Mouse (Mus musculus): ENCODE results near the gene Svs1. TPM values are rescaled to one million over a fixed set of nuclear protein-coding genes. Genes with fewer than 3 reads are reported as not detected.

Gene Svs1
- polyA plus RNA-seq, 1 experiment = not detected

DNA sequence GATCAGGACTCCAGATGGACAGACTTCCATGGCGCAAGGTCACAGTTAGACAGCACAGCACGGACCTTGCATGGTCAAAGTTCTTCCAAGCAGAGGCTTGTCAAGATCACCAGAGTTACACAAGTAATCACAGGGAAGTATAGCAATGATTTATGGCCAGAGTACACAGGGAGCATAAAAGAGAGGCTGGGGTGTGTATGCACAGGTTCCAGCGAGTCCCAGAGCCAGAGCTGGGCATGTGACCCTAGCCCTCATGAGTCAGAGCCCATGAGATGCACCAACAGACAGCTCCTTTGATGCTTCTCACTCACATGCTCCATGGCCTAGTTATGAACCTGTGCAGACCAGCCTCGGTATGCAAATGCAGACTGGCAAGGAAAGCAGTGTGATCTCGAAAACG is 41.4 kb downstream of the Svs1 start:
- Histone ChIP-seq H3K79me2 (ENCODE audit: control insufficient read depth, insufficient read depth) (no peaks in the 10 kb centered on the region), H3ac (ENCODE audit: control insufficient read depth, insufficient read length, low read depth) (no peak overlapping the region), H3K27me3 (ENCODE audit: control insufficient read depth, insufficient read depth, insufficient read length) (peaks cover 8% of the 10 kb centered on the region), H3K79me3 (ENCODE audit: low read depth) (no peaks in the 10 kb centered on the region), H3K36me3 (ENCODE audit: control insufficient read depth, insufficient read depth) (no peaks in the 10 kb centered on the region), H3K4me3 (ENCODE audit: insufficient read depth, poor library complexity, severe bottlenecking) (no peak overlapping the region)
- no peak for TF ChIP-seq MYOD1 (IDR thresholded peaks at IDR 0.05; ENCODE audit: control insufficient read depth, insufficient read length, low read depth)
- no peak for TF ChIP-seq CTCF (IDR thresholded peaks at IDR 0.05; ENCODE audit: control insufficient read depth, insufficient read depth, insufficient read length)
- no peak for TF ChIP-seq USF1 (IDR thresholded peaks at IDR 0.05; ENCODE audit: low read depth)
- no peak for TF ChIP-seq MYOG (IDR thresholded peaks at IDR 0.05; ENCODE audit: control insufficient read depth, extremely low read depth, insufficient read length)
- no peak for TF ChIP-seq FOSL1 (IDR thresholded peaks at IDR 0.05; ENCODE audit: insufficient read depth, low read length, poor library complexity, severe bottlenecking)
- TF ChIP-seq MAX (IDR thresholded peaks at IDR 0.05) = no peak
- no peak for TF ChIP-seq CEBPB (IDR thresholded peaks at IDR 0.05; ENCODE audit: low read depth)

DNA sequence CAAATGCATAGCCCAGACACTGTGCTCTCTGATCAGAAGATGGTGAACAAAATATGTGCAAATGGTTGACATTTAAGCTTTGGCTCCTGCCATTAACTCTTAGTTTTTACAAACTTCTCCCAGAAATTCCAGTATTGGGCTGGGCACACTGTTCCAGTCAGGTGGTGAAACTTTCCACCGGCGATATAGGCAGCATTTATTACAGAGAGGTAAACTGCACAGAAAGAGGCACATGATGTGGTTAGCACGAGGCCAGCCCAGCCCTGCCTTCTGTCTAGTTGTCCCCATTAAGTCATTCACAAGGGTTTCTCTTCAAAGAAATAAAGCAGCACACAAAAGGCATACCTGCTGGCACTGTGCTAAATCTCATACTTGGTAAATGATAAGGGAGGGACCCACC is 42.0 kb downstream of the Svs1 start:
- TF ChIP-seq MYOG (IDR thresholded peaks at IDR 0.05; ENCODE audit: control insufficient read depth, extremely low read depth, insufficient read length) (no peak), CEBPB (IDR thresholded peaks at IDR 0.05; ENCODE audit: low read depth) (no peak), FOSL1 (IDR thresholded peaks at IDR 0.05; ENCODE audit: insufficient read depth, low read length, poor library complexity, severe bottlenecking) (no peak), MAX (IDR thresholded peaks at IDR 0.05) (no peak), USF1 (IDR thresholded peaks at IDR 0.05; ENCODE audit: low read depth) (no peak), MYOD1 (IDR thresholded peaks at IDR 0.05; ENCODE audit: control insufficient read depth, insufficient read length, low read depth) (no peak), CTCF (IDR thresholded peaks at IDR 0.05; ENCODE audit: control insufficient read depth, insufficient read depth, insufficient read length) (no peak)
- Histone ChIP-seq H3K36me3 (ENCODE audit: control insufficient read depth, insufficient read depth) (no peaks in the 10 kb centered on the region), H3K79me2 (ENCODE audit: control insufficient read depth, insufficient read depth) (no peaks in the 10 kb centered on the region), H3K27me3 (ENCODE audit: control insufficient read depth, insufficient read depth, insufficient read length) (peaks cover 8% of the 10 kb centered on the region), H3K79me3 (ENCODE audit: low read depth) (no peaks in the 10 kb centered on the region), H3ac (ENCODE audit: control insufficient read depth, insufficient read length, low read depth) (no peak overlapping the region), H3K4me3 (ENCODE audit: insufficient read depth, poor library complexity, severe bottlenecking) (no peak overlapping the region)

DNA sequence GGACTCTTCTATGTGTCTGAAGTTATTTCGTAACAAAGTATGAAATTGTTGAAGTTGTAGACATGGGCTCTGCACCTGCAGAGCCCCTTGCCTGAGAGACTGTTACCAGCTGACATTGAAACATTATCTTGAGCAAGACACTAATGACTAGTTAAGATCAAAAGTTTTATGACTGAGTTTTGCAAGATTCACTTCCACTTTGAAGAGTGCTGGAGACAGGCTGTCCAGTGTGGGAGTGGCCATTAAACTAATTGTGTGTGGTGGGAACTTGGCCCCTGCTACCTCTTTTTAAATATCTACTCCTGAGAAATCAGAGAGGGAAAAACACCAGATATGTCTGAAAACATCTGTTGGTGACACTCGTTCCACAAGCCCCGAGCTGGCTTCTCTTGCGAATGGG is 44.6 kb downstream of the Svs1 start:
- TF ChIP-seq CTCF (IDR thresholded peaks at IDR 0.05; ENCODE audit: control insufficient read depth, insufficient read depth, insufficient read length) = no peak
- no peak for TF ChIP-seq MYOD1 (IDR thresholded peaks at IDR 0.05; ENCODE audit: control insufficient read depth, insufficient read length, low read depth)
- TF ChIP-seq MAX (IDR thresholded peaks at IDR 0.05) = no peak
- no peak for TF ChIP-seq MYOG (IDR thresholded peaks at IDR 0.05; ENCODE audit: control insufficient read depth, extremely low read depth, insufficient read length)
- no peak for TF ChIP-seq USF1 (IDR thresholded peaks at IDR 0.05; ENCODE audit: low read depth)
- TF ChIP-seq CEBPB (IDR thresholded peaks at IDR 0.05; ENCODE audit: low read depth) = no peak
- TF ChIP-seq FOSL1 (IDR thresholded peaks at IDR 0.05; ENCODE audit: insufficient read depth, low read length, poor library complexity, severe bottlenecking) = no peak
- no peaks in the 10 kb centered on the region for H3K79me2 ChIP-seq (ENCODE audit: control insufficient read depth, insufficient read depth)
- H3K79me3 ChIP-seq (ENCODE audit: low read depth) = no peaks in the 10 kb centered on the region
- H3K4me3 ChIP-seq (ENCODE audit: insufficient read depth, poor library complexity, severe bottlenecking) = no peak overlapping the region
- no peak overlapping the region for H3ac ChIP-seq (ENCODE audit: control insufficient read depth, insufficient read length, low read depth)
- H3K27me3 ChIP-seq (ENCODE audit: control insufficient read depth, insufficient read depth, insufficient read length) = peaks cover 8% of the 10 kb centered on the region
- H3K36me3 ChIP-seq (ENCODE audit: control insufficient read depth, insufficient read depth) = no peaks in the 10 kb centered on the region

DNA sequence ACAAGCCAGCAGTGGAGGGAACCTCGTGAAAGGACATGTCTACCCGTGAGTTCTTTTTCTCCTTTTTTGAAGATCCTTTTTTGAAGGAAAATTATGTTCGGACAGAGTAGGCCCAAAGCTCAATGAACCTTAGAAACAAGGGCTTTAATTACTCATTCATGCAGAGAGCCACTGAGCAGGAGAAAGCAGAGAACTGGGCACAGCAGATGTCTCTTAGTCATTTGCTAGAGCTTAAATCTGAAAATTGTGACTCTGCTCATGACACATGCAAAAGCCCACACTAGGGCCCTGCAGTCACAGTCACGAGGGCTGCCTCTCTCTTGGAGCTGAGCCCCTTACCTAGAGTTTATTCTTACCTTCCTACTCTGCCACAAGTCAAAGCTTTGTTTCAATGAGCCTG is 46.1 kb downstream of the Svs1 start:
- Histone ChIP-seq H3ac (ENCODE audit: control insufficient read depth, insufficient read length, low read depth) (no peak overlapping the region), H3K36me3 (ENCODE audit: control insufficient read depth, insufficient read depth) (no peaks in the 10 kb centered on the region), H3K4me3 (ENCODE audit: insufficient read depth, poor library complexity, severe bottlenecking) (no peak overlapping the region), H3K79me2 (ENCODE audit: control insufficient read depth, insufficient read depth) (no peaks in the 10 kb centered on the region), H3K79me3 (ENCODE audit: low read depth) (no peaks in the 10 kb centered on the region), H3K27me3 (ENCODE audit: control insufficient read depth, insufficient read depth, insufficient read length) (peaks cover 8% of the 10 kb centered on the region)
- TF ChIP-seq MAX (IDR thresholded peaks at IDR 0.05) (no peak), USF1 (IDR thresholded peaks at IDR 0.05; ENCODE audit: low read depth) (no peak), MYOD1 (IDR thresholded peaks at IDR 0.05; ENCODE audit: control insufficient read depth, insufficient read length, low read depth) (no peak), CEBPB (IDR thresholded peaks at IDR 0.05; ENCODE audit: low read depth) (no peak), MYOG (IDR thresholded peaks at IDR 0.05; ENCODE audit: control insufficient read depth, extremely low read depth, insufficient read length) (no peak), FOSL1 (IDR thresholded peaks at IDR 0.05; ENCODE audit: insufficient read depth, low read length, poor library complexity, severe bottlenecking) (no peak), CTCF (IDR thresholded peaks at IDR 0.05; ENCODE audit: control insufficient read depth, insufficient read depth, insufficient read length) (no peak)

DNA sequence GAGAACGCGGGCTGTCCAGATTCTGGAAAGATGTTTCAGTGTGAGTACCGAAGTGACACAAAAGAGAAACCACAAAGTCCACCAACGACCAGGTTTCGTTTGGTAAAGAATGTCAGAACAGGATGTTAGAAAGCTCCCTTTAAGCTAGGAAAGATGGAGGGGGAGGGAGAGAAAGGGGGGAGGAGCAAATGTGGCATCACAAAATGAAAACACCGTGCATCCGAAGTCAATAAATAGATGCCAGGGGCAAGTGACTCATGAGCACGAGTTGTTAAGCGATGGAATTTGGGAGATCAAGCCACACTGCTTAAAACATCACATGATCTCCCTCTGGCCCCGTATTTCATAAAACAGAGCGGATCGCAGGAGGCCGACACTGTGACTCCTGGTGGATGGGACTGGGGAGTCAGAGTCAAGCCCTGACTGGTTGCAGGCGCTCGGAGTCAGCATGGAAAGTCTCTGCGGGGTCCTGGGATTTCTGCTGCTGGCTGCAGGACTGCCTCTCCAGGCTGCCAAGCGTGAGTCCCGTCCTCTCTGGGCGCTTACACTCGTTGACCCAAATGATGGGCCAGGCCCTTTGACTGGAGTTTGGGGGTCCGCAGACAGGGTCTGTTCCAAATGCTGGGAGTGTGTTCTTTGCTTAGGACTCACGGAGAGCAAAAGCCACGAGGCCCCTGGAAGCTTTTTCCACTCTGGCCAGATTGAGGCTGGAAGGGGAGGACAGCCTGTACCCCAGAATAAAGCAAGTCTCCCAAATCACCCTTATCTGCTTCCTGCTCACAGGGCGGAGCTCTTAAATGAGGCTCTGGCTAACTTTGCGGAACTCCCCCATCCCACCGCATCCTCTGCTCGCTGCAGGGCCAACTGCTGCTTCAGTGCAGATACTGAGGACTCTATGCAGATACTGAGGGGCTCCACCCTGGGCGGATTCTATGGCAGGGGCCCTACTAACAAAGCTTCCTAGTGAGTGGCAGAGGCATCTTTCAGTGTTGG is 49.9 kb downstream of the Svs1 start, which contains the start of gene Gpnmb:
Gpnmb (plus strand) TSS at position 272 of the 993 bp plus-strand sequence.
- H3K27me3 ChIP-seq (ENCODE audit: control insufficient read depth, insufficient read depth, insufficient read length) = peaks cover 3% of the 10 kb centered on the region
- H3K79me2 ChIP-seq (ENCODE audit: control insufficient read depth, insufficient read depth) = no peaks in the 10 kb centered on the region
- no peaks in the 10 kb centered on the region for H3K36me3 ChIP-seq (ENCODE audit: control insufficient read depth, insufficient read depth)
- no peak within 1 kb of the TSS for H3ac ChIP-seq (ENCODE audit: control insufficient read depth, insufficient read length, low read depth)
- no peak for TF ChIP-seq CTCF (IDR thresholded peaks at IDR 0.05; ENCODE audit: control insufficient read depth, insufficient read depth, insufficient read length)
- no peak for TF ChIP-seq MYOG (IDR thresholded peaks at IDR 0.05; ENCODE audit: control insufficient read depth, extremely low read depth, insufficient read length)
- no peak for TF ChIP-seq CEBPB (IDR thresholded peaks at IDR 0.05; ENCODE audit: low read depth)
- TF ChIP-seq USF1 (IDR thresholded peaks at IDR 0.05; ENCODE audit: low read depth) = no peak
- TF ChIP-seq MYOD1 (IDR thresholded peaks at IDR 0.05; ENCODE audit: control insufficient read depth, insufficient read length, low read depth) = no peak
- TF ChIP-seq FOSL1 (IDR thresholded peaks at IDR 0.05; ENCODE audit: insufficient read depth, low read length, poor library complexity, severe bottlenecking) = no peak
- no peak for TF ChIP-seq MAX (IDR thresholded peaks at IDR 0.05)
- no peaks in the 10 kb centered on the region for H3K79me3 ChIP-seq (ENCODE audit: low read depth)
- H3K4me3 ChIP-seq (ENCODE audit: insufficient read depth, poor library complexity, severe bottlenecking) = no peak within 1 kb of the TSS

All from C2C12 (cell line).